Mouse (Mus musculus): ENCODE results near the gene Mpig6b. TPM values are rescaled to one million over a fixed set of nuclear protein-coding genes. Genes with fewer than 3 reads are reported as not detected.
A peak's percentile ranks its signal among the peaks of the same experiment; 100 is the strongest.

The Mpig6b gene
- polyA plus RNA-seq, 1 experiment from 2014 or later: 0.97 TPM

DNA sequence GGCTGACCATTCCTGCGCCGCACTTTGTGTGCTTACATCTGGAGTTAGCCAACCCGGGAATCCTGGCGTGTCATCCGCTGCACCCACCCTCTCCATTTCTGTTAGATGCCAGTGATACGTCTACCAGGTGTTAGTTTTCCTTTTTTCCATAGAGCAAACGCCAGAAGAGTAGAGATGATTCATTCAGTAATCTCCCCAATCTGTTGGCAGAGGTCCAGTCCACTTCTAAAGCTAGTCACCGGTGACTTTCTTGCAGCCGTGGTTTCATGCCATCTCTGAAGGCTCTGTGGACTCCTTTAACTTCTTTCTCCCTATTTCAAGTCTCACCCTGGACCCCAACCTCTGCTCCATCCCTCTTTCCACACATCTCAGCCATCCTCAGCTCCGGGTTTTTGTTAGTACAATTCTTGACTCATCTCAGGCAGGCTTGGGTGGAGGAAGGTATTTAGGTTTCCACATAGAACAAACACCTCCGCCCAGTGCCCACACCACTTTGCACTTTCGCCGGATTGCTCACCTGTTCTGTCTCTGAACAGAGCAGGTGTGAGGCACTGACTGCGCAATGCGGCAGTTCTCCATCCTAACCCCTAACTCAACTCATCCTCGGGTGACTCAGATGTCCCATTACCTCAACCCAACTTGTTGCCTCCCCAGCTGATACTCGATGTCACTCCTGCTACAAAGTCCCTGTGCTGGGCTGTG, 2.4 kb upstream of the Mpig6b start:
- WGBS: 70% methylated on average over 17 of the region's 17 CpGs
- H3K27me3 ChIP-seq (ENCODE audit: control insufficient read depth, insufficient read depth, low read length): no peaks in the 10 kb centered on the region
- no peak overlapping the region for H3K9ac ChIP-seq (replicated peaks; ENCODE audit: low read depth, low read length)
- ATAC-seq (ENCODE audit: insufficient number of reproducible peaks, insufficient read depth, low FRiP score, low read depth): no peak
- H3K27ac ChIP-seq (ENCODE audit: low read length): no peak overlapping the region
- peaks cover 18% of the 10 kb centered on the region for H3K4me1 ChIP-seq (ENCODE audit: control insufficient read depth, insufficient read depth, low read length)
- no peak overlapping the region for H3K4me3 ChIP-seq (ENCODE audit: low read depth, low read length)
- H3K36me3 ChIP-seq (ENCODE audit: control insufficient read depth, insufficient read depth, low read length): no peaks in the 10 kb centered on the region
- no peaks in the 10 kb centered on the region for H3K9me3 ChIP-seq (ENCODE audit: control insufficient read depth, low read depth, low read length)
- no peak overlapping the region for H3K4me2 ChIP-seq (replicated peaks; ENCODE audit: low read depth, low read length)

DNA sequence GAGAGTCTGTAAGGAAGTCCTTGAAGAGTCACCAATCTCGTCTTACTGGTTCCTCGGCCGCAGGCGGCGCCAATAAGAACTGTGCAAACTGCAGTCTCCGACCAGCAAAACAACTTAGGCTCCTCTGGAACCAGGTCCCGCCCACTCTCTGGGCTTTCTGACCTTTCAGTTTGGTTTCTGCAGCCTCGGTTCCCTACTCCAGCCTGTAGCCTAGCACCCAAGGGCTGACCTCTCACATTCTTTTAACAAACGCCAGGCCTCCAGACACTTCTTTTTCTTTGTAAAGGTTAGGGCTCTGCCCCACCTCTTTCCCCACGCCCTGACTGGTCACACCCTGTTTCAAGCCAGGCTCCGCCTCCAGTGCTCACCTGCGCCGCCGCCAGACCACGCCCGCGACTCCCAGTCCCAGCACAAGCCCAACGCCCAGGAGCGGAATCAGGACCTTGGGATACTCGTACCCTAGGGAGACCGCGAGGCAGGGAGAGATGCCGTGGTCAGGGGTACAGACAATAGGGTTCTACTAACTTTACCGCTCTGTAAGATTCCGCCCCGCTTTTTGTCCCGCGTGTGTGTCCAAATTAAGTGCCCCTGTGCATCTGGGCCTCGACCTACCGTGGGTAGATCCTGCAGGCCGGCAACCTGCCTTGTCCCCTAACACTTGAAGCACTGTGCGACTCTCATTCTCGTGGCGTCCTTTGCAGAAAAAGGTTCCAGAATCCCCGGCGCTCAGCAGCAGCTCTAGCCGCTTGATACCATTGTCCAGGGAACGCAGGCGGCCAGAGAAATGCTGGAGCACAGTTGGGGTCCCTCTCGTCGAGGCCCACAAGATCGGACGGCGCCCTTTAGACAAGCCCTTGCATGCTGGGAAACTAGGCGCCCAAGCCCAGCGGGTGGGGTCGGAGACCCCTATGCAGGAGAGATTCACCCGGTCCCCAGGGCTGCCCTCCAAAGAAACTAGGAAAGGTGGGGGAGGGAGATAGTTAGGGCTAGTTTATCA, 735 bp downstream of the Mpig6b start, which contains the start of gene Ly6g6c:
Ly6g6c (plus strand) TSS at position 438 of the 997 bp plus-strand sequence.
- H3K9me3 ChIP-seq (ENCODE audit: control insufficient read depth, low read depth, low read length): no peaks in the 10 kb centered on the region
- H3K4me1 ChIP-seq (ENCODE audit: control insufficient read depth, insufficient read depth, low read length): peaks cover 25% of the 10 kb centered on the region
- no peaks in the 10 kb centered on the region for H3K27me3 ChIP-seq (ENCODE audit: control insufficient read depth, insufficient read depth, low read length)
- peak within 1 kb of the TSS; percentile 51 for H3K4me2 ChIP-seq (replicated peaks; ENCODE audit: low read depth, low read length)
- H3K36me3 ChIP-seq (ENCODE audit: control insufficient read depth, insufficient read depth, low read length): peaks cover 16% of the 10 kb centered on the region
- H3K9ac ChIP-seq (replicated peaks; ENCODE audit: low read depth, low read length): peak within 1 kb of the TSS; percentile 46
- peak; percentile 80 for ATAC-seq (ENCODE audit: insufficient number of reproducible peaks, insufficient read depth, low FRiP score, low read depth)
- H3K27ac ChIP-seq (ENCODE audit: low read length): peak within 1 kb of the TSS; percentile 86
- 2% methylated on average over 48 of the region's 48 CpGs for WGBS
- H3K4me3 ChIP-seq (ENCODE audit: low read depth, low read length): peak within 1 kb of the TSS; percentile 25

DNA sequence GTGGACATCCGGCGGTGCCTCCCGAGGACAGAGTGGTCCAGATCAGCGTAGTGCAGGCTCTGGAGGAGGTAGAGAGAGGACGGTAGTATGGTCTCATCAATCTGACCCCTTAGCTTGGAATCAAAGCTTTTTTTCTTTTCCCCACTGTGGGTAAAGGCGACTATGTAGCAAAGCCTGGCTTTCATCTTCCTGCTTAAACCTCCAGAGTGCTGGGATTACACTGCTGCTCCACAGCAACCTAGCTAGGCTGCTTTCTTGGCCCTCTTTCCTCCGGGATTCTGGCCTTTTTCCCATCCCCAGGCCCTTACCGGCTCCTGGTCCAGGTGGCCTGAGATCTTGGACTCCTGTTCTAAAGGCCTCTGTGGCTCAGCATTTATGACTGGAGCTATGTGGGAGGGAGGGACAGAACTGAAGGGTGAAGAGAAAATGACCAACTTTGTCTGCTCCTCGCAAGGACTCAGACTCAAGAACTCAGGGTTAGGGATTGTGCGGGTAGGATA, 1.6 kb downstream of the Mpig6b start:
- Histone ChIP-seq H3K27me3 (ENCODE audit: control insufficient read depth, insufficient read depth, low read length) (no peaks in the 10 kb centered on the region), H3K9me3 (ENCODE audit: control insufficient read depth, low read depth, low read length) (no peaks in the 10 kb centered on the region), H3K36me3 (ENCODE audit: control insufficient read depth, insufficient read depth, low read length) (peaks cover 16% of the 10 kb centered on the region), H3K9ac (replicated peaks; ENCODE audit: low read depth, low read length) (no peak overlapping the region), H3K4me1 (ENCODE audit: control insufficient read depth, insufficient read depth, low read length) (peaks cover 28% of the 10 kb centered on the region), H3K4me3 (ENCODE audit: low read depth, low read length) (peak overlapping the region; percentile 25), H3K27ac (ENCODE audit: low read length) (peak overlapping the region; percentile 86), H3K4me2 (replicated peaks; ENCODE audit: low read depth, low read length) (peak overlapping the region; percentile 51)
- ATAC-seq (ENCODE audit: insufficient number of reproducible peaks, insufficient read depth, low FRiP score, low read depth): no peak
- 30% methylated on average over 10 of the region's 10 CpGs for WGBS

DNA sequence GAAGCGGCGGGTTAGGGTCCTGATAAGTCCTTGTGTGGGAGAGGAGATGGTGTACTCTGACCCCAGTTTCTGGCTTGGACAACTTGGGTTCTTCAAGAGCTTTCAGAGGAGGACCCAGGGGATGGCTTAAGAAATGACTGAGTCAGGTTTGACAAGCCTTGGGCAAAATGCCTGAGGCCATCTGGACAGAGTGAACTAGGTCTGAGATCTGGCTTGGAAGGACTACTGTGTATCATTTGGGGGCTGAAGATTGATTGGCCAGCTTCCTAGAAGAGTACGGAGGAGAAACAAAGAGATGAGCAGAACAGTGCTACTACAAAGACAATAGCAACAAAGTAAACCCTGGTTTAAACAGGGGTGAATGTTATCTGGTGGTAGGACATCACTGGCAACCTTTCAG, 2.5 kb downstream of the Mpig6b start:
- Histone ChIP-seq H3K36me3 (ENCODE audit: control insufficient read depth, insufficient read depth, low read length) (peaks cover 17% of the 10 kb centered on the region), H3K4me3 (ENCODE audit: low read depth, low read length) (no peak overlapping the region), H3K4me2 (replicated peaks; ENCODE audit: low read depth, low read length) (no peak overlapping the region), H3K4me1 (ENCODE audit: control insufficient read depth, insufficient read depth, low read length) (peaks cover 28% of the 10 kb centered on the region), H3K27me3 (ENCODE audit: control insufficient read depth, insufficient read depth, low read length) (no peaks in the 10 kb centered on the region), H3K27ac (ENCODE audit: low read length) (no peak overlapping the region), H3K9me3 (ENCODE audit: control insufficient read depth, low read depth, low read length) (no peaks in the 10 kb centered on the region), H3K9ac (replicated peaks; ENCODE audit: low read depth, low read length) (no peak overlapping the region)
- no peak for ATAC-seq (ENCODE audit: insufficient number of reproducible peaks, insufficient read depth, low FRiP score, low read depth)
- 78% methylated on average over 3 of the region's 3 CpGs for WGBS

DNA sequence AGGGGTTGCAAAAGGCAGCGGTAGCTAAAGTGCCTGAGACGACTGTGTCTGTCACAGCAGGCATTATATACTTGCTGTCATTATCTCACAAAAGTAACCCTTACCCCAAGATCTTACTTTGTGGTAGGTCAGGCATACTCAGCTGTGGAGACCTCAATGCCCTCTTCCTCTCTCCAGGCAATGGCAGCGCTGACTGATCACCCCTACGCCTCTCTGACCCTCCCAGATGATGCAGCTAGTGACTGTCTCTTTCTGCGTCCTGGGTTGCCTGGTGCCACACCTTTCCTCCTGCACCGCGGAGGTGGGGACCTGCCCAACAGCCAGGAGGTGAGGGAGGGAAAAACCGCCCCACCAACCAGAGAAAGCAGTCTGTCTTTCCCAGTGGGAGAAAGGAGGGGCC, 4.7 kb downstream of the Mpig6b start:
- H3K36me3 ChIP-seq (ENCODE audit: control insufficient read depth, insufficient read depth, low read length): peaks cover 34% of the 10 kb centered on the region
- peak overlapping the region; percentile 33; the same call in 1 of the 2 replicates for H3K27ac ChIP-seq (ENCODE audit: low read length)
- H3K9me3 ChIP-seq (ENCODE audit: control insufficient read depth, low read depth, low read length): no peaks in the 10 kb centered on the region
- no peak overlapping the region for H3K9ac ChIP-seq (replicated peaks; ENCODE audit: low read depth, low read length)
- peaks cover 28% of the 10 kb centered on the region for H3K4me1 ChIP-seq (ENCODE audit: control insufficient read depth, insufficient read depth, low read length)
- no peaks in the 10 kb centered on the region for H3K27me3 ChIP-seq (ENCODE audit: control insufficient read depth, insufficient read depth, low read length)
- no peak overlapping the region for H3K4me3 ChIP-seq (ENCODE audit: low read depth, low read length)
- no peak overlapping the region for H3K4me2 ChIP-seq (replicated peaks; ENCODE audit: low read depth, low read length)
- ATAC-seq (ENCODE audit: insufficient number of reproducible peaks, insufficient read depth, low FRiP score, low read depth): no peak
- 69% methylated on average over 8 of the region's 8 CpGs for WGBS

DNA sequence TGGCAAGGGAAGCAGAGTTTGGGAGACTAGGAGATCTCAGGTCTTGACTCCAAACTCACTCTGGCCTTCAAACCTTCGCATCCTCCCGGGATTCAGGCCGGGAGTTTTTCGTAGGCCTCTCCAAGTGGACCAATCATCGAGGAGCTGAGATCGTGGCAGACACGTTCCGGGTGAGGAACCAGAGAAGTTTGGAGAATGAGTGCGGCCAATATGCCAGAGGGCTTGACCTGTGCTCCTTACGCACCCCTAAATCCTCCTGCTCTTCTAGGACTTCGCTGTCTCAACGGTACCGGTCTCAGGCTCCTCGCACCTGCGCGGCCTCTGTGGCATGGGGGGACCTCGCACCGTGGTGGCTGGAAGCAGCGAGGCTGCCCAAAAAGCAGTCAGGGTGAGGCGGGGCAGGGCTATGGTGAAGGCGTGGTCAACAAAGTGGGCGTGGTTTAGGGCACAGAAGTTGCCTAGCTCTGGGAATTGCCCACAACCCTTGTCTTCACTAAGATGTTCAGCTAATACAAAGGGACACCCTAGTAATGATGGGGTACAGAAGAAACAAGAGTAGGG, 5.2 kb downstream of the Mpig6b start:
- Histone ChIP-seq H3K4me2 (replicated peaks; ENCODE audit: low read depth, low read length) (peak overlapping the region; percentile 88), H3K9me3 (ENCODE audit: control insufficient read depth, low read depth, low read length) (no peaks in the 10 kb centered on the region), H3K4me3 (ENCODE audit: low read depth, low read length) (peak overlapping the region; percentile 87), H3K27me3 (ENCODE audit: control insufficient read depth, insufficient read depth, low read length) (no peaks in the 10 kb centered on the region), H3K9ac (replicated peaks; ENCODE audit: low read depth, low read length) (peak overlapping the region; percentile 83; the same call in 1 of the 2 replicates), H3K36me3 (ENCODE audit: control insufficient read depth, insufficient read depth, low read length) (peaks cover 39% of the 10 kb centered on the region), H3K4me1 (ENCODE audit: control insufficient read depth, insufficient read depth, low read length) (peaks cover 26% of the 10 kb centered on the region), H3K27ac (ENCODE audit: low read length) (no peak overlapping the region)
- ATAC-seq (ENCODE audit: insufficient number of reproducible peaks, insufficient read depth, low FRiP score, low read depth): no peak
- WGBS: 55% methylated on average over 22 of the region's 22 CpGs

DNA sequence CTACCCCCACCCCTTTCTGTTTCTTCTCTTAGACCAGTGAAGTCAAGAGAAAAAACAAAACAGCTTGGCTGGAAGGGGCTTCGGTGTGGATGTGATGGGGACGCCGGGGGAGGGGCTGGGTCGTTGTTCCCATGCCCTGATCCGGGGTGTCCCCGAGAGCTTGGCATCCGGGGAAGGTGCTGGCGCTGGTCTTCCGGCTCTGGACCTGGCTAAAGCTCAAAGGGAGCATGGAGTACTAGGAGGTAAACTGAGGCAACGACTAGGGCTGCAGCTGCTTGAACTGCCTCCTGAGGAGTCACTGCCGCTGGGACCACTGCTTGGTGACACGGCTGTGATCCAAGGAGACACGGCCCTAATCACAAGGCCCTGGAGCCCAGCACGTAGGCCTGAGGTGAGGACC, 5.9 kb downstream of the Mpig6b start:
- ATAC-seq (ENCODE audit: insufficient number of reproducible peaks, insufficient read depth, low FRiP score, low read depth): no peak
- peak overlapping the region; percentile 83 for H3K9ac ChIP-seq (replicated peaks; ENCODE audit: low read depth, low read length)
- no peaks in the 10 kb centered on the region for H3K9me3 ChIP-seq (ENCODE audit: control insufficient read depth, low read depth, low read length)
- no peaks in the 10 kb centered on the region for H3K27me3 ChIP-seq (ENCODE audit: control insufficient read depth, insufficient read depth, low read length)
- peak overlapping the region; percentile 87 for H3K4me3 ChIP-seq (ENCODE audit: low read depth, low read length)
- peaks cover 47% of the 10 kb centered on the region for H3K36me3 ChIP-seq (ENCODE audit: control insufficient read depth, insufficient read depth, low read length)
- 31% methylated on average over 14 of the region's 14 CpGs for WGBS
- peak overlapping the region; percentile 93; the same call in 1 of the 2 replicates for H3K27ac ChIP-seq (ENCODE audit: low read length)
- peaks cover 19% of the 10 kb centered on the region; the same call in 1 of the 2 replicates for H3K4me1 ChIP-seq (ENCODE audit: control insufficient read depth, insufficient read depth, low read length)
- H3K4me2 ChIP-seq (replicated peaks; ENCODE audit: low read depth, low read length): peak overlapping the region; percentile 88

Measured in stomach, embryonic 14.5 days (tissue).